Mouse (Mus musculus) pancreas, adult 10 weeks (tissue): ENCODE data around the gene Olfr498. TPM values are rescaled to one million over a fixed set of nuclear protein-coding genes. Genes with fewer than 3 reads are reported as not detected.

ENCODE experiments used
- polyA plus RNA-seq: library from polyadenylated mRNA; stranded (reverse); fragments of 350-450 nt; fragmentation: Illumina TruSeq; extraction: RNeasy Lipid Tissue Mini Kit (QIAGEN cat#74804); gene quantifications from one replicate; pipeline ENCODE4 v1.2.3, GENCODE M21; 2015; ENCODE audit warnings: low read depth, low replicate concordance; ENCODE audit not compliant: insufficient read depth

Olfr498 gene
- polyA plus RNA-seq = not detected

GRCm38 (mm10) chr7:108465026-108465425, at the start of gene Olfr498:
Olfr498 (plus strand) TSS chr7:108465326.

GRCm38 (mm10) chr7:108420121-108420520, 45.0 kb upstream of the Olfr498 start, which contains the start of gene Olfr497:
Olfr497 (plus strand) TSS chr7:108420421.

Other genes with a start within 250 kb of the Olfr498 start
- not detected for gene Olfr488, start 207.0 kb upstream of the Olfr498 start, polyA plus RNA-seq
- gene Olfr490, start 176.4 kb upstream of the Olfr498 start, polyA plus RNA-seq = not detected
- gene Olfr491, start 151.9 kb upstream of the Olfr498 start, polyA plus RNA-seq = not detected
- gene Olfr492, start 141.7 kb upstream of the Olfr498 start, polyA plus RNA-seq = not detected
- not detected for gene Olfr493, start 118.3 kb upstream of the Olfr498 start, polyA plus RNA-seq
- gene Olfr494, start 100.0 kb upstream of the Olfr498 start, polyA plus RNA-seq = not detected
- not detected for gene Olfr495, start 72.2 kb upstream of the Olfr498 start, polyA plus RNA-seq
- gene Olfr497, start 44.9 kb upstream of the Olfr498 start, polyA plus RNA-seq = not detected
- not detected for gene Olfr502, start 59.7 kb downstream of the Olfr498 start, polyA plus RNA-seq
- gene Olfr503, start 79.2 kb downstream of the Olfr498 start, polyA plus RNA-seq = not detected
- not detected for gene Olfr504, start 100.5 kb downstream of the Olfr498 start, polyA plus RNA-seq
- gene Olfr506, start 145.5 kb downstream of the Olfr498 start, polyA plus RNA-seq = not detected
- gene Olfr507, start 156.5 kb downstream of the Olfr498 start, polyA plus RNA-seq = not detected
- gene Olfr508, start 164.7 kb downstream of the Olfr498 start, polyA plus RNA-seq = not detected
- gene Olfr509, start 186.6 kb downstream of the Olfr498 start, polyA plus RNA-seq = not detected
- gene Olfr510, start 201.1 kb downstream of the Olfr498 start, polyA plus RNA-seq = not detected
- not detected for gene Olfr512, start 248.0 kb downstream of the Olfr498 start, polyA plus RNA-seq